Mouse (Mus musculus) spleen, embryonic (tissue): ENCODE results near the gene Vps13d.

ENCODE experiments used
- CTCF ChIA-PET: fragments of 350-600 bp; sonication (Branson Sonifier 250); formaldehyde crosslinking; loops from one replicate; lab custom pipeline; 2022; lab: Charles Lee

The Vps13d gene

DNA sequence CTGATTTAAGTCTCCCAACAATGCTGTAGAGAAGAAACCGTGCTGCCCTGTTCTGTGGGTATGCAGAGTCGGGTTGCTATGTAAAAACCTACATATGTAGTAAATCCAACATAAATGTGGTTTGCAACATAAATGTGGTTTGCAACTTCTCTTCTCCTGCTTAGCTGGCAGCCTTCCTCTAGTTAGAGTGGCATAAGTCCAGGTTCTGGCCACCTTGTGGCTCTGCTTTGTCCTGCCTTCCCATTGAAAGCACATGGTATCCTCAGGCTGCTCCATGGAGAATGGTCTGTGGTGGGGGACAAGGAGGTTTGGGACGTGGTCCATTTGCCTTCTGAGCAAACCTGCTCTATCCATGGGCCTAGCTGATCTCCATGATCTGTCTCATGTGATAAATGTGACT, 243.9 kb downstream of the Vps13d start:
- CTCF ChIA-PET: no interaction called here

DNA sequence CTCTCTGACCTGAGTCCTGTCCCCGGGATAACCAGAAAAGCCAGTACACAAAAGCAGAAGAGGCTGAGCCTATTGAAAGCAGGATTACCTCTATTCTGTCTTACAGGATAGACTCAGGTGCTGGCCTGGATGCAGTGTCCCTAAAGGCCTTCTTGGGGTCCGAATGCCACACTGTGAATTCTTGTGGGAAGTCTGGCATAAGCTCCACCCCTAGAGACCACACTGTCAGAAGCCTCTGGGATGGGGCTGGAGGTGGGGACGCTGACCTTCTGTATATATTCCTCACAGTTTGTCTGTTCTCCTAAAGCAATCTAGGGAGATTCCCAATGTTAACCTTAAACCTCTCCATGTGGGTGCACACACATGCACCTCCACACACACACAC, 244.5 kb downstream of the Vps13d start:
- CTCF ChIA-PET: no interaction called here

GRCm38 (mm10) chr4:144949441-144950326, 245.1 kb downstream of the Vps13d start:
- CTCF ChIA-PET: no interaction called here

GRCm38 (mm10) chr4:144947738-144948390, 246.9 kb downstream of the Vps13d start:
- CTCF ChIA-PET: interaction anchor here (0.6 kb wide), 1 partner anchor 51 kb away, joined by 8 read pairs; no protein-coding TSS in a partner anchor

GRCm38 (mm10) chr4:144943273-144943672, 251.5 kb downstream of the Vps13d start:
- CTCF ChIA-PET: no interaction called here

GRCm38 (mm10) chr4:144942433-144942832, 252.4 kb downstream of the Vps13d start:
- CTCF ChIA-PET: no interaction called here

GRCm38 (mm10) chr4:144940796-144941462, 253.9 kb downstream of the Vps13d start:
- CTCF ChIA-PET: no interaction called here

GRCm38 (mm10) chr4:144939847-144940411, 254.9 kb downstream of the Vps13d start:
- CTCF ChIA-PET: no interaction called here

- CTCF ChIA-PET: interaction anchor here (0.7 kb wide), 1 partner anchor 280 kb away, joined by 3 read pairs; no protein-coding TSS in a partner anchor
Measured at GRCm38 (mm10) chr4:144936563-144937154, 258.1 kb downstream of the Vps13d start.

DNA sequence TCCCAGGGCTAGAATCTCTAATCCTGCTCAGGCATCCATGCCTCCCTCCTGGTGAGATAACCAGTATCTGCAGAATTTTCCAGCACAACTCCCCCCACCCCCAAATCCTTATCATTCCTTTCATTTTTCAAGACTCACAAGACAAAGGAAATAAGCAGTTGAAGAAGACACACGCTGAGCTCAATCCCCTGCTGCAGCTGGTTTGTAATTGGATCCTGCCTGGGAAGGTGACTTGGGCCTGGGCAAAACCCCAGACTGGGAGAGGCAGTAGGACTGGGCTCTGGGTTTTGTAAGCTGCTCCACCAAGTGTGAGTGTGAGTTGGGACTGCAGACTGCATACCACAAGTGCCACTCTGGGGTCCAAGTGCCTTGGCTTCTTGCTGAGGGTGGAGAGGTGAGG, 260.3 kb downstream of the Vps13d start:
- CTCF ChIA-PET: no interaction called here

- CTCF ChIA-PET: no interaction called here
Measured at GRCm38 (mm10) chr4:144931167-144931566, 263.6 kb downstream of the Vps13d start.

GRCm38 (mm10) chr4:144930366-144930765, 264.4 kb downstream of the Vps13d start:
- CTCF ChIA-PET: no interaction called here

- CTCF ChIA-PET: no interaction called here
Measured at GRCm38 (mm10) chr4:144929811-144930221, 265.0 kb downstream of the Vps13d start.

- CTCF ChIA-PET: no interaction called here
Measured at GRCm38 (mm10) chr4:144928693-144929436, 265.9 kb downstream of the Vps13d start.
